Mouse (Mus musculus): Measurements from ENCODE around the gene Mgrn1.

The Mgrn1 gene

DNA sequence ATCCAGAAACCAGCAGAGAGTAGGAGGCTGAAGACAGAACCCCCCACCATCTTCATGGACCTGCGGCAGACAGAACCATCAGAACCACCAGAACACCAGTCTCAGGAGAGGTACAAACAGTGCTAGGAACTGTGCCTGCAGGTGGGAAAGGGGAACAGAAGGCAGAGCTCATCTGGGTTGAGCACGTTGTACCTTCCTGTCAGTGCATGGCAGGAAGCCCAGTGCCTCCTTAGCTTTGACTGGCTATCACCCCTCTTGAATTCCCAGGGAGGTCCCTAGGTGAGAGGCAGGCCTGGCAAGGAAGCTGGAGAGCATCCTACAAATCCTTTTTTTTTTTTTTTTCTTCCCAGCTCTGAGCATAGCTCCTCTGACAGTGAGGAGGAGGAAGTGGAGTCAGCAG, 90.1 kb downstream of the Mgrn1 start:
- intact Hi-C loops (cut with DNase I), result no loop called here

DNA sequence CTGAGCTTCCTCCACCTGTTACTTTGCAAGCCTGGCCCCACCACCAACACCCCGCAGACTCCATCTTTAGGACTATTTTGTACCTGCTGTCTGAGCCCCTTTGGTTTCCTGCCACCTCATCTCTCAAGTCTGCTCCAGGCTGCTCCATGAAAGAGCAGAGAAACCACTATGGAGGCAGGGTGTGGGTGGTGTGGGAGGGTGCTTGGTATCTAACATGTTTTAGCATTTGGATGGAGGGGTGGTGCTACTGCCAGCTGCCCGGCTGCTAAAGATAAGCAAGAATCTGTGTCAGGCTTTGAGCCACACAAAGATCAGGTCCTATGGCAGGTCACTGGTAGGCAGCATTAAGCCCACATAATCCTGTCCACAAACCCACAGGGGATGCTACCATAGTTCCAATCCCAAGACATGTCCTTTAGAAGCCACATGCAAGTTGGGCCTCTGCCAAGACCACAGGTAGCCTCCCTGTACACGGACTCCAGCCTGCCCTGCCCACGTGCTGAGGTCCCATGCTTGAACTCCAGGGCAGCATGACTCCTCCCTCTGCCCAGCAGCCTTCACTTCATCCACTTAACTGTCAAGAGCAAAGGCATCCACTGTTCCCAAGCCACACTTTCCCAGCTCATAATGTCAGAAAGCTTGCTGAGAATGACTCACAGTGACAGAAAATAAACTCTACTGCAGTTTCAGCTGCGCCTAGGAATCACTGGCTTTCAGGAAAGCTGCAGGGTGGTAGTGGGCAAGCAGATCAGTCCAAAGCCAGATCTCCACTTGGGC, 92.4 kb downstream of the Mgrn1 start:
- intact Hi-C loops (cut with DNase I), result no loop called here

DNA sequence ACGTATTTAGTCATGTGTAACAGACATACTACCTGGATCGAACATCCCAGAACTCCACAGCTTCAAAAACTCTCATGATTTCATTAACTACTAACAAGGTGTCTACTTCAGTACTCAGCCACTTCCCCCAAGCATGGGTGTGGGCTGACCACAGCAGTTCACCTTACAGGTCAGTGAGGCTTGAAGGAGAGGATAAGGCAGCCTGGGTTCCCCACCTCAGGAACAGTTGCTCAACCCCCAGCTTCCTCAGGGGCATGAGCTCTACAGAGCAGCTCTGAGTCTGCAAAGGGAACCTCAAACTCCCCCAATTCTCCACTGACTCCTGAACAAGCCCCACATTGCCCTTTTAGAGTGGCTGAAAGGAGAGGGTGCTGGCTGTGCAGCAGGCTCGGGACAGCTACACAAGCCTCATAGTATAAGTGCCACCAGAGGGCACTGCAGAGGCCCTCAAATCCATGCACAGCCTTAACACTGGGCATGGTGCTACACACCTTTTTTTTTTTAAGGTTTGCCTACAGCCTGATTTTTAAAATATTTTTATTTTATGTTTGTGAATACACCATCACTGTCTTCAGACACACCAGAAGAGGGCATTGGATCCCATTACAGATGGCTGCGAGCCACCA, 93.8 kb downstream of the Mgrn1 start:
- intact Hi-C loops (cut with DNase I), result loop anchor here (2.0 kb wide), 1 partner anchor 165 kb away; no protein-coding TSS in a partner anchor

DNA sequence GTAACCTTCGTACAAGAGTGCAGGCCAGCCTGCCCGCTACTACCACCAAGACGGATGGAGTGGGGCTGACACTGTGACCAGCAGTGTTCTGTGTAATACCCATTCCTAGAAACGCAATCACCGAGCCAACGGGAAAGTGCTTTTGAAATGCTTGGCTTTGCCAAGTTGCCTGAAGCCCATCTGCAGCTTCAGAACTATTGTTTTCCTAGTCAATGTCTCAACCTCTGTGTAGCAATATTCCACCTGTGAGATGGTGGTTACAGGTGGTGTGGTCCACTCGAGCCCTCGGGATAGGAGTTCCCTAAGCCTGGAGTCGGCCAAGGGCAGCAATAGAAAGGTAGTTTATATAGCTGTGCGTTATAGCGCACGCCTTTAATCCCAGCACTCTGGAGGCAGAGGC, 98.7 kb downstream of the Mgrn1 start:
- intact Hi-C loops (cut with DNase I), result no loop called here

Data from adrenal gland (tissue).